Mouse (Mus musculus) liver (tissue): Measurements from ENCODE around the gene Teddm2.
"Not testable (repeated sequence)": the region's sequence is repeated elsewhere in the genome, so short reads cannot be mapped to it uniquely, and the experiment has no call there.

ENCODE experiments used
- DNase-seq: peaks from one replicate; pipeline ENCODE4 v3.0.0-alpha.2; 2020; ENCODE audit warnings: mixed read lengths

Gene Teddm2

DNA sequence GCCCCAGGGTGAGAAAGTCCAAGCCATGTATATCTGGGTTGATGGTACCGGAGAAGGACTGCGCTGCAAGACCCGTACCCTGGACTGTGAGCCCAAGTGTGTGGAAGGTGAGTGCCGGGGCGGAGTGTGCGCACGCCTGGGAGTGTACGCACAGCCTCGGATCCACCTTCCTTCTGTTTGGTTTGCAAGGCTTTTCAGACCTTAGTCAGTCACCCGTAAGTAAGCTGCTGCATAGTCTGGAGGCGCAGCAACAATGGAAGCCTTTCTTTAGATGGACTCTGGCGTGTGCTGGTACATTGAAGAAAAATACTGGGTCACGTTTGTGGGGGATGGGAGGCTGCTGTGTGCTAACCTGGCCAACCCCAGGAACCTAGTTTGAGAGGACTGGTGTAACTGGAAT, 3.0 kb upstream of the Teddm2 start:
- DNase-seq = no peak

GRCm38 (mm10) chr1:153900860-153901730, 1.1 kb upstream of the Teddm2 start:
- DNase-seq = peak; percentile 40

DNA sequence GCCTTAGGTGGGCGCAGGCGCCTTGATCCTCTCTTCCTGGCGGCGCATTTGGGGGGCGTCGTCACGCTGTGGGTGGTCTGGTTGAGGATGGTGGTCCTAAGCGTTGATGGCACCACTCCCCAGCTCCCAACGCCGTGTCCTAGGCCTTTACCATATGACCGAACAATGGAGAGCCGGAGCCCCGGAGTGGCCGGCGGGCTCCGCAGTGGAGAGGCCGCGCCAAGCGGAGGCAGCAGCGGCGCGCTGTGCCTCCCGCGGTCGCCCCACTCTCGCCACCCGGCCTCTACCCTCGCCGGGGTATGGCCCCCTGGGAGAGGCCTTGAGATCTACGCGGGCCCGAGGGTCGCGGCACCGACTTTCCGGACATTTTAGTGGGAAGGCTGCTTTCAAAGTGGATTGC, 353 bp upstream of the Teddm2 start:
- DNase-seq = peak; percentile 54

- DNase-seq = no peak
Measured at GRCm38 (mm10) chr1:153898989-153899730, 868 bp downstream of the Teddm2 start.

DNA sequence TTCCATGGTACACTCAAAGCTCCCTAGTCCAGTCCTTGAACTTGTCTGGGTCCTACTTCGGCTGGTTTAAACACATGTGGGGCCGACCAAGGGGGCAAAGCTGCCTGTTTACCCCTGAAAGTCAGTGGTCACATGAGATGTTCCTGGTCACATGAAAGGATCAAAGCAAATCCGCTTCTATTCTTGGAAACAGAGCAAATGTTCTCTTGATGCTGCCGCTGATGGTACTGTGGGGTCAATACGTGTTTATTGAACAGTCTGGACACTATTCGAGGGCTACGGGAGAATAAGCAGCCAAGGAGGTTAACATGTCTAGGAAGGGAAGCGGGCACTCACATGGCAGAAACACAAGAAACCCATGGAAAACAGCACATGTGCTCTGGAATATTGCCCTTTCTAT, 2.8 kb downstream of the Teddm2 start:
- DNase-seq = no peak

DNA sequence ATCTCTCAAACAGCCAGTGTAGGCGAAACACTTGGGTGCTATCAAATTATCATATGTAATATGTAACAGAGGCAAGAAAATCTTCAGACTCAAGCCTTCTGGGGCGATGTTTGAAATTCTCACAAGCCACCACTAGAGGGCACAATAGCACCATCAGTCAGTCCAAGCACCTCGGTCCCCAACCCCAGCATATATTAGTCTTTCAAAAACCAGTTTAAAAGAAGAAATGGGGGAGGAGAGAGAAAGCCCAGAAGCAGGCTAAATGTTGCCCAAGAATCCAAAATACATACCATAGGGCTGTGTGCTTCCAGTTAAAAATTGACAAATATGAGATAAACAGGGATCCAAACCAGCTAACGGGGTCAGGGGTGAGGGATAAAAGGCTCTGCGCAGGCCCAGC, 5.0 kb downstream of the Teddm2 start:
- peak; percentile 72 for DNase-seq

GRCm38 (mm10) chr1:153894201-153894893, 5.7 kb downstream of the Teddm2 start:
- no peak for DNase-seq

- DNase-seq = no peak
Measured at GRCm38 (mm10) chr1:153893746-153894145, 6.3 kb downstream of the Teddm2 start.

DNA sequence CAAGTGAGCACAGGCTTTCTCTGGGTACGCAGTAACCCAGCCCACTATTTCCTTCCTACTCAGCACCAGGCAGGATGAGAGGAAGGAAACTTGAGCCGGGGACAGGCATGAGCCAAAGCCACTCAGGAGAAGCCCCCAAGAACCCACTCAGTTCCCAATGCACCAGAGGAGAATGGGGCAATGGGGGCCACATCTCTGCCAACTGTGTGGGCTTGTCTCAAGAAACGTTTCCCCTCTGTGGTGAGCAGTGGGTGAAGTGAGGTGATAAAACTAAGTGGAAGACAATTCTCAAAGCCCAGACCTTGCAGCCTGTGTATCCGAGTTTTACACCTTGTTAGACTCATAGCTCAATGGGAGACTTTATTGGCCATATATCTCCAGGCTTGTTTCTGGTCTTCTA, 8.6 kb downstream of the Teddm2 start, which contains the start of gene Teddm1a:
Teddm1a (plus strand) TSS at position 301 of the 400 bp plus-strand sequence.
- no peak for DNase-seq

DNA sequence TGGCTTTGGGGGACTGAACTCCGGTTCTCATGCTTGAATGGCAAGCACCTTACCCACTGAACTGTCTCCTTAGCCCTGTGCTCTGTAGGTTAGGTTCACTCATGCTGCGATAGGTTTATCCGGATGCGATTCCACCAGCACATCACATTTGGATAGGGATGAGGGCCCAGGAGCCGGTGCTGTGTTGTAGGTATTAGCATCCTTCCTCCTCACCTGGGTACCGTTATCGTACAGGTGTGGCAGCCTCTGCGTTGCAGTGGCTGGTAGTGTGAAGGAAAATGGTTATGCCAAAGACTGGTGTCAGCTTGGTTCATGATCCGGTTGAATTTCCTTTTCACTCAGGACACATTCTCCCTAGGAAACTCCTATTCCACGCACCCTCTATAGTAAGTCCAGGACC, 9.9 kb downstream of the Teddm2 start:
- no peak for DNase-seq

GRCm38 (mm10) chr1:153886024-153886633, 13.9 kb downstream of the Teddm2 start:
- DNase-seq = no peak

- not testable (repeated sequence) for DNase-seq
Measured at GRCm38 (mm10) chr1:153880391-153880790, 19.6 kb downstream of the Teddm2 start.

GRCm38 (mm10) chr1:153874045-153874444, 26.0 kb downstream of the Teddm2 start, which contains the start of gene Teddm1b:
Gene Teddm1b (plus strand): TSS chr1:153874345.
- DNase-seq = no peak

- no peak for DNase-seq
Measured at GRCm38 (mm10) chr1:153855946-153856345, 44.1 kb downstream of the Teddm2 start.

- DNase-seq = not testable (repeated sequence)
Measured at GRCm38 (mm10) chr1:153852696-153853095, 47.3 kb downstream of the Teddm2 start.

- DNase-seq = no peak
Measured at GRCm38 (mm10) chr1:153846867-153847266, 53.2 kb downstream of the Teddm2 start.

DNA sequence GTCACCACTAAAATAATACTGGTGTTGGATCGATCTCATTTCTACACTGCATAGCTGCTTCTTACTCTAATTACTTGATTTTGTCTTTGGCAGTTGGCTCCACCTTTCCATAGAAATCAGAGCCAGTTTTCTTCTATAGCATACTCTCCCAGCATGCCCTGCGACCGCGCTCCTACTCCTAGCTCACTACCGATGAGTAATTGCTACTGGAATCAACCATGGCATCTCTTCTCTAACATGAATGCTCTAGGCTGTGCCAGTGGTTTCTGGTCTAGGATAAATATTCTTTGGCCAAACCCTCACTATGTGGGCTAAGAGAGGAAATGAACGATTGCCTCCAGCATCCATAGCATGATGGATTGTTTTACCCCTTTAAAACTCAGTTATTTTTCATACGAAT, 53.6 kb downstream of the Teddm2 start:
- no peak for DNase-seq

DNA sequence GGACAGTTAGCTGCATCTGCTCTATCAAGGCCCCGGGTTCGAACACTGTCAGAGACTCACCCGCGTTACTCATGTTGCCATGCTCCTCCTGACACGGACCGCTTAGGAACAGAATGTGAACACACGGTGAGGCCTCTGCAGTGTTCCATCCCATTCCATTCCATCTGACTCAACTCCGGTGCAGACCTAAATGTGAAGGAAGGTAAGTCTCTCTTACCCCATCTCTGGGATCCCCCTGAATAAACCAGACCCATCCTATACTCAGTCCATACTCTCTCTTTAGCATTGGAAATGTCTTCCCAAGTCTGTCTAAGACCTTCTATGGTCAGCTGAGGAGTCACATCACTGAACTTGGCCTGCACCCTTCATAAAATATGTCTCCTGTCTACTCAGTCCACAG, 56.0 kb downstream of the Teddm2 start, which contains the start of gene Rgsl1:
Rgsl1 (minus strand) TSS at position 101 of the 400 bp plus-strand sequence.
- no peak for DNase-seq

- DNase-seq = no peak
Measured at GRCm38 (mm10) chr1:153842121-153842740, 57.8 kb downstream of the Teddm2 start.

GRCm38 (mm10) chr1:153836036-153836435, 64.0 kb downstream of the Teddm2 start:
- no peak for DNase-seq

DNA sequence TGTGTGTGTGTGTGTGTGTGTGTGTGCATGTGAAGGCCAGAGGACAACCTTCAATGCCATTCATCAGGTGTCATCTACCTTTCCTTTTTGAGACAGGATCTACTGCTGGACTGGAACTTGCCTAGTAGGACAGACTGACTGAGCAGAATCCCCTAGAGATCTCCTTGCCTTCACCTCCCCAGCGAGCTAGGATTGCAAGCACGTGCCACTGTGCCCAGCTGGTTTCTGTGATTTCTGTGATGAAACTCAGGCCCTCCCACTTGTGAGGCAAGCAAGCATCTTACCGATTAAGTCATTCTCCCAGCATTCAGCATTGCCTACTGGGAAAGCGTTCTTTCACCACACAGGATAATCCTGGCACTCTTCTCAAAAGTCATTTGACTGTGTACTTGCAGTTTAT, 69.3 kb downstream of the Teddm2 start:
- no peak for DNase-seq

DNA sequence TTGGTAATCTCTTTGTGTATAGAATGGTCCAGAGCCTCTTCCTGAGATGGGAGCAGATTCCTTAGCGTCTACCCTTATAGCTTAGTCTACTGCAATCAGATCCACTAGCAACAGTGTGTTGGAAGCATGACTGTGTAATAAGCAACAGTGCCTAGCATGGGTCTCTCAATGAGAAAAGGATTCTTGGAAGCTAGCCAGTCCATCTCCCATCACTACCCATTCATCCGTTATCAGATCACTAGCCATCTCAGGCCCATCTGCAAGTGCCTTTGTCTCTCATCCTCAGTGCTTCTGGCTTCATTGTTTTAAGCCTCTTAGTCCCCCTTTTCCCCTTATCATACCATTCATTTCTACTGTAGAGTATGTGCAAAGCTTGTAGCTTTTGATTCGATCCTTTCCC, 79.8 kb downstream of the Teddm2 start:
- no peak for DNase-seq
